Mouse (Mus musculus): ENCODE results near the gene Plin2.
"Not testable (repeated sequence)": the region's sequence is repeated elsewhere in the genome, so short reads cannot be mapped to it uniquely, and the experiment has no call there.

- not testable (repeated sequence) for TF ChIP-seq POLR2A (IDR thresholded peaks at IDR 0.05; ENCODE audit: borderline replicate concordance, insufficient read depth, low read length); CTCF (IDR thresholded peaks at IDR 0.05; ENCODE audit: borderline replicate concordance, insufficient read depth, low read depth, low read length)
Measured at GRCm38 (mm10) chr4:86634312-86634711, 35.5 kb downstream of the Plin2 start.
